Mouse (Mus musculus) urinary bladder, adult 18-20 months (tissue): ENCODE measurements around the gene Ptprh.
"Not testable (repeated sequence)": the region's sequence is repeated elsewhere in the genome, so short reads cannot be mapped to it uniquely, and the experiment has no call there.

Source experiments
- DNase-seq, 2 experiments: peaks; one replicate each; pipeline ENCODE4 v3.0.0; 2022; ENCODE audit warnings: low spot score in 2 of 2, mixed read lengths in 2 of 2

Gene Ptprh

GRCm38 (mm10) chr7:4602969-4603368, 872 bp downstream of the Ptprh start:
- no peak for DNase-seq

- not testable (repeated sequence) for DNase-seq
These were observed 6.8 kb downstream of the Ptprh start for GRCm38 (mm10) chr7:4597046-4597445.

GRCm38 (mm10) chr7:4581481-4581880, 22.4 kb downstream of the Ptprh start:
- not testable (repeated sequence) for DNase-seq

DNA sequence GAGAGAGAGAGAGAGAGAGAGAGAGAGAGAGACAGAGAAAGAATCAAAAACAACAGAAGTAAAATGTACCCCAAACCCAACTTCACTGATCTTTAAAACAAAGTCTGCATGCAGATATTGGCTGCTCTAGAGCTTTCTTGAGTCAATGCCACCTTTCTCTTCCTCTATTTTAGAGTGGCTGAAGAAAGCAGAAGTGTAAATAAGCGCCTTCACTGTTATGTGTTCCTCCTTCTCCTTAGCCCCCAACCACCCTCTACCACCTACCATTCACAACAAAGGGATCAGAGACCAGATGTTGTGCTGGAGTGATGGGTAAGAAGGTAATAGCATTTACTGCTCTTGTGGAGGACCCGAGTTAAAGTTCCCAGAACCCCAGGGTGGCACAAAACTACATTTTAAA, 31.5 kb downstream of the Ptprh start:
- DNase-seq, result not testable (repeated sequence)

GRCm38 (mm10) chr7:4562660-4563059, 41.2 kb downstream of the Ptprh start:
- DNase-seq, result no peak

DNA sequence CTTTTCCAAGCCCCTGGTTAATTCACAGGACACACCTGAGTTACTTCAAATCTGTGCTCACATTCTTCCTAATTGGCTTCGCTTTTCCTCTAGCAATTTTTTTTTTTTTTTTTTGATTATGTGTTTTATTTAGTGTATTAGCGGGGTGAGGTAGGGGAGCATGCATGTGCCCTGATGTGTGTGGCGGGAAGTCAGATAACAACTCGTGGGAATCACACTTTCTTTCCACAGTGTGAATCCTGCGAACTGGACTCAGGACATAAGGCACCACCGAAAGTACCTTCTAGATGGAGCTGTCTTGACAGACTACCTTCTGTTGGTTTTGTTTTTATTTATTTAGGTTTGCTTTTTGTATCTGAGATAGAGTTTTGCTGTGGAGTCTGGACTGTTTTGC, 46.7 kb downstream of the Ptprh start:
- DNase-seq, result no peak

DNA sequence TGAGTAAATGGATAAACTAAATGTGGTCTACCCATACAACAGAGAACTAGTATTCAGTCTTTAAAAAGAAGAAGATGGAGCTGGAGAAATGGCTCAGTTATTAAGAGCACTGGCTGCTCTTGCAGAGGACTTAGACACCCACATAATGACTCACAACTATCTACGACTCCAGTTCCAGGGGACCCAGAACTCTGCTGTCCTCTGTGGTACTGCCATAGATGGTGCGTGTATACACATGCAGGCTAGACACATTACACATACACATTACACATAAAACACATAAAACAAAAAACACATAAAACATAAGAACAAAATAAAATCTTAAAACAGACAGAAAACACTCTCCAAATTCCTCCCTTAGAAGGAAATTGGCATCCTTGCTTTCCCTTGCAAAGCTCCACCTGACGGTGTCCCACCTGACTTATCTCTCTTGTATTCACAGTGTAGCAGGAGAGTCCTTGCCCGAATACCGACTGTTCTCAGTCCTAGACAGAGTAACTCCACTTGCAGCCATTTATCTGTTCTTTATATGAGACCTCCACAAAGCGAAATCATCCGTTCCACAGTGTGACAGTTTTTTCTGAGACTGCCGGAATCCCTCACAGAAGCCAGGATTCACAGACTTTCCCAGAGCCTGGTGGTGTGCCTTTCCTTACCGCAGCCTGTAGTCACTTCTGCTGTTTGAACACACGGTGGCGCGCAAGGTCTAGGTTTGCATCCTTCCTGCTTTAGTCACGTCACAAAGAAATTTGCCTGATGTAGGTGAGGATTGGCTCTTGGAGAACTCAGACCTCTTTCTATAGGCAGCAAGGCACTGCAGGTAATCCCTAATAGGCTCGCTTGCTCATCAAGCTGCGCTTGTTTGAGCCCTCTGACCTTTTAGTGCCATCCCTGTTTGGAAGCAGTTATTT, 47.3 kb downstream of the Ptprh start:
- peak; percentile 52 to 58 for DNase-seq

DNA sequence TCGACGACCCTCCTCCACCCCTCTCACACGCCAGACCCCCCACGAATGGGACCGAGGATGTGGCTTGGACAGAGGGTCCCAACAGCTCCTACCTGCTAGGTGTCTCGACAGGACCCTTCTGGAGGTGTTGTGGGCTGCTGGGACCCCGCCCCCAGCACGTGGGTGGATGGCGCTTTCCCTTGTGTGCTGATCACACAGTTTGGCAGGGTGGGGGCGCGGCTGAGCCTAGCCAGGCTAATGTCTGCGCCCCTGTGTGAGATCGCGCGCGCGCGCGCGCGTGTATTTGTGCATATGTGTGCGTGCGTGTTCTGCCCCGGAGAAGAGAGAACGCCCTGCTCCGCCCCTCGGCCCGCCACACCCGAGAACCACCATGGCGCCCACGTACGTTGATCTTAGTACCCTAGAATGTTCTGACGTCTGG, 56.6 kb downstream of the Ptprh start, which contains the start of gene Syt5:
TSS of gene Syt5 (minus strand) at position 321 of the 421 bp plus-strand sequence.
- DNase-seq, result no peak

GRCm38 (mm10) chr7:4546591-4547131, 57.2 kb downstream of the Ptprh start:
- no peak for DNase-seq

- DNase-seq, result no peak
These were observed 57.8 kb downstream of the Ptprh start for GRCm38 (mm10) chr7:4546050-4546449.

DNA sequence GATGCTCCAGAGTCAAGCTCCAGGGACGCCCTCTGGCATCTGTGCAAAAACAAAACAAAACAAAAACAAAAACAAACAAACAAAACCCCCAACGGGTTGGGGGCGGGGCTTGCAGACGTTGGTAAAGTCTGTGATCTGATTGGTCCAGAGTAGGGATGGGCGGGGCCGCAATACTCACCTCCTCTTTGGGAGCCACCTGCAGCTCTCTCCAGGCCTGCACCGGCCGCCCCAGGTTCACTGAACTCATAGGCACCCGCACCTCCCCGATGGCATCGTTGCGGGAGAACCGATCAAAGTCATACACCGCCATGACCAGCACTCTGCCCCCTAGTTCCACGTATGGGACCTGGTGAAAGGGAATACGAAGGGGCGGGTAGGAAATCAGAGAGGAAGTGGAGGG, 61.8 kb downstream of the Ptprh start:
- DNase-seq, result no peak

GRCm38 (mm10) chr7:4541344-4541743, 62.5 kb downstream of the Ptprh start:
- no peak for DNase-seq

DNA sequence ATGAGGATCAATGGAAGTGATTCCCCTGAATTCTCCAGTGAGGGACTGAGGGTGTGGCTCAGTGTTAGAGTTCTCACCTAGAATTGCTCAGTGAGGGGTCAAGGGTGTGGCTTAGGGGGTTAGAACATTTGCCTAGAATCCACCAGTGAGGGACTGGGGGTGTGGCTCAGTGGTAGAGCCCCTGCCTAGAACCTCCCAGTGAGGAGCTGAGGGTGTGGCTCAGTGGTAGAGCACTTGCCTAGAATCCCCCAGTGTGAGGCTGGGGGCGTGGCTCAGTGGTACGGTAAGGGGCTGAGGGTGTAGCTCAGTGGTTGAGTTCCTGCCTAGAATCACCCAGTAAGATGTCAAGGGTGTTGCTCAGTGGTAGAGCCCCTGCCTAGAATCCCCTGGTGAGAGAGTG, 64.8 kb downstream of the Ptprh start:
- DNase-seq, result no peak

- no peak for DNase-seq
These were observed 66.7 kb downstream of the Ptprh start for GRCm38 (mm10) chr7:4537181-4537580.

GRCm38 (mm10) chr7:4536369-4536768, 67.5 kb downstream of the Ptprh start:
- DNase-seq, result no peak

DNA sequence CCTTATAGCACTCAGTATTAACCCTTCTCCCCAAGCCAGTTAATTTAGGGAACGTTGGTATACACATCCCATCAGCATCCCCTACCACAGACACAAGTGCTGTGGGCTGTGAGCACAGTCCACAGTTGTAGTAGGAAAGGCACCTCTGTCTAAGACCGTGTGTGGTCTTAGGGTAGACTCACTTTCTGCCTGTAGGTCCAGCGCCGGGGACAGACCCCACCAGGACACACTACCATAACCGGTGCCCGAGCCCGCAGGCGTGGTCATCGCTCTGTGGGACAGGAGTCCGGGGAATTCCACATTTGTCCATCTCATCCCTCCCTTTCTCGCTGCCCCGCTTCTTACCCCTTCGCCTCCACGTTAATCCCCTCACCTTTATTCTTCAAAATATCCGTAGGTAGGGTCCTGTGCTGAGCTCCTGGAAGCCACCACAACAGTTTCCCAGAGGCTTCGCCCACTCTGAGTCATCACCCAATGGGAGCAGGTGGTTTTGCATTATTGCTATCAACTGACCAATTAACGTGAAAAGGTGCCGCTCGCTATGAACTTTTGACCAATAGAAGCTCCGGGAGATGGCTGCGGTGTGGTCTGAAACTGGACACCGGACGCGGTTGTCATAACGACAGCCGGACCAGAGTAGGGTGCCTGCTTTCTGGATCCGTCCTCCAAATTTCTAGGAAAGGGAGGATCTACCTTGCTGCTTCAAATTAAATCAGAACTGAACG, 71.7 kb downstream of the Ptprh start, which contains the start of gene Dnaaf3:
TSS of gene Dnaaf3 (minus strand) at position 449 of the 725 bp plus-strand sequence.
- peak; percentile 20 to 62 for DNase-seq

DNA sequence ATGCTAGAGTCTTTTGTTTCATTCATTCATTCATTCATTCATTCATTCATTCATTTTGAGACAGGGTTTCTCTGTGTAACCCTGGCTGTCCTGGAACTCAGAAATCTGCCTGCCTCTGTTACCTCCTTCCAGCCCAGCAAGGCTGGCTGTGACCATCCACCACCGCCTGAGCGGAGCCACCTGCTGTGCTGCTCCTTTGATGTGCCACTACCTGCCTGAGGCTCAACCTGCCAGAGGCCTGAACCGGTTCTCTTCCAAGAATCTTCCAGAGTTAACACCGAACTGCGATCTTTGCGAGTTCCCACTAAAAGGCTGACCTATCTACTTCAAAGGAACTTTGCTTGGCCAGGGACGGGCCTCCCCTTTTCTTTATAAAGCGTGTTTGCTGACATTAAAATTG, 73.7 kb downstream of the Ptprh start:
- DNase-seq, result not testable (repeated sequence)

GRCm38 (mm10) chr7:4527302-4527689, 76.5 kb downstream of the Ptprh start:
- DNase-seq, result no peak

DNA sequence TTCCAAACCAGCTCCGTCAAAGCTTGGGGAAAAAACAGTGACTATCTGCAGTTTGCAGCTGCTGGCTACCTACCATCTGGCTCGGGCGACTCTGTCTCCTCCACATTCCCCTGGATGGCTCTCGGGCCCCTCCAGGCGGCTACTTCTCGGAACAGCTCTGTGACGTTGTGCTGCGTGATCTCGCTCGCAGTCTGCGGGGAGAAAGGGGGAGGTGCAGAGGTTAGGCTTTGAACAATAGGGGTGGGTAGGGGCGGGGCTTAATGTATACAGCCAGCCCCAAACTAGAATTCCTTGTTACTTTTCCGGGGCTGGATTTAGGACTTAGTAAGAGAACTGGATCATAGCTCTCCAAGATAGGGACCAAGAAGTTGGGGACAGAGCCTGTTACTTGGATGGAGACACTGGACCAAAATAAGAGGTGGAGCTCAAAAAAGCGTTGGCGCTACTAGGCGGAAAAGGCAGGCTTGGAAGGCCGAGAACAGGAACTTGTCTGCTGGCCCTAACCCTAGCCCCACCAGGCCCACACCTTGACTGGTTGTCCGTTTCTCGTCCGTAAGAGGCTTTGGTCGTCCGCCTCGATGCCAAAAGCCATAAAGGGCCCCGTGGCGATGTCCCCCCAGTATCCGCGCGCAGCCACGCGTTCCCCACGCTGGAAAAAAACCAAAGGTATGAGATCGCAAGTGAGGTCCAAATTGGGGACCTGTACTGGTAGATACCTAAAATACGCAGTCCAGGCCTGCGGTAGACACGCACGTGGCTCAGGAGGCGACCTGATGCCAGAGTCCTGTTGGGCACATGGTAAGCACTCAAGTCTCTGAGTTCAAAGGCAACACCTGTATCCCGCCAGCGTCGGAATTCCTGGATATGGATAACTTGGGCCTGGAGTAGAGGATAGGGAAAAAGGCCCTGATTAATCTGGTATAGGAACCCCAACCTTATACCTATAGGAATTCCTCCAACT, 77.2 kb downstream of the Ptprh start:
- peak; percentile 41 to 68 for DNase-seq

- not testable (repeated sequence) for DNase-seq
These were observed 79.5 kb downstream of the Ptprh start, which contains the start of gene Tnni3 for GRCm38 (mm10) chr7:4524212-4524922. TSS of gene Tnni3 (minus strand) at chr7:4524229.
